Mouse (Mus musculus): ENCODE data around the gene Fstl4.

GRCm38 (mm10) chr11:53233590-53233989, 469.2 kb downstream of the Fstl4 start:
- TF ChIP-seq CTCF (IDR thresholded peaks at IDR 0.05; ENCODE audit: low read depth, low read length) (no peak), POLR2A (IDR thresholded peaks at IDR 0.05; ENCODE audit: extremely low read depth, insufficient read depth, low read length) (no peak)

Data from liver, adult 2 months (tissue).